Mouse (Mus musculus) gonadal fat pad, adult 2 months (tissue): Measurements from ENCODE around the gene Gm6337. TPM values are rescaled to one million over a fixed set of nuclear protein-coding genes. Genes with fewer than 3 reads are reported as not detected.
"Not testable (repeated sequence)": the region's sequence is repeated elsewhere in the genome, so short reads cannot be mapped to it uniquely, and the experiment has no call there.

Experiments
- DNase-seq: peaks from one replicate; pipeline ENCODE4 v3.0.0-alpha.2; 2012; ENCODE audit warnings: low read depth
- polyA plus RNA-seq: library from polyadenylated mRNA; depleted of rRNA; stranded (reverse); fragments of >200 nt; gene quantifications from 2 replicates; pipeline ENCODE4 v1.2.3, GENCODE M21; 2012; rRNA removed

Gene Gm6337
- not detected in 2 replicates for polyA plus RNA-seq

DNA sequence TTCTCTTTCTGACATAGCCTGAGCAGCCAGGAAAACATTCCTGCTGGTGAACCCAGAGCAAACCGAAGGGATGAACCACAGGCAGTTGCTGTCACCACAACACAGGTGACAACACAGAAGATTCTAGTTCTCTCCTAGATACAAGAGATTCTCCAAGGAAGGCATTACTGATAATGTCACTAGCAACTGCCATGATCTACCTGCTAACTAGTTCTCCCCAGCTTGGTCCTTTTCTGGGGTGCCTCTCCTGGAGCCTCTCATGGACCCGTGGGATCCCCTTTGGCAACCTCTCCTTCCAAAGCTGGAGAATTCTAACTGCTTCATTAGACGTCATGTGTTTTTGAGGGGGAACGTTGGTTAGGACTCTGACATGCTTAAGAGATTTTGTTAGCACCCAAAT is at the start of gene Gm6337:
Gm6337 (minus strand) TSS at position 101 of the 400 bp plus-strand sequence.
- DNase-seq = not testable (repeated sequence)

DNA sequence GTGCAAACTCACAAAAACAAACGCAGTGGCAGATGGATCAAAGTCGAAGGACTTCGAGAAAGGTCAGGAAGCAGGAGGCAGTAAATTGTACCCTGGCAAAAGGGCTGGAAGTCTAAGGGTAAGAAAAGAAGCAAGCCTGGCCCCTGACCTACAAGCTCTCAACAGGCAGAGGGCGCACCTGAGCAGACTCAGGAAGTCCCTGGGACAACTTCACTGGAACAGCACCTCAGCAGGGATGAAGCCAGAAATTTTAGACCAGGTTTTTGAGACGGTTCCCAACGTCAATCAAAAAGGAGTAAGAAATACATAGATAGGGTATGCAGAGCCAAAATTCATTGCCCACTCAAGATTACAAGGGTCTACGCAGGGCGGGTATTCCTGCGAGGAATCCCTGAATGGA is 49.4 kb upstream of the Gm6337 start:
- DNase-seq = not testable (repeated sequence)

DNA sequence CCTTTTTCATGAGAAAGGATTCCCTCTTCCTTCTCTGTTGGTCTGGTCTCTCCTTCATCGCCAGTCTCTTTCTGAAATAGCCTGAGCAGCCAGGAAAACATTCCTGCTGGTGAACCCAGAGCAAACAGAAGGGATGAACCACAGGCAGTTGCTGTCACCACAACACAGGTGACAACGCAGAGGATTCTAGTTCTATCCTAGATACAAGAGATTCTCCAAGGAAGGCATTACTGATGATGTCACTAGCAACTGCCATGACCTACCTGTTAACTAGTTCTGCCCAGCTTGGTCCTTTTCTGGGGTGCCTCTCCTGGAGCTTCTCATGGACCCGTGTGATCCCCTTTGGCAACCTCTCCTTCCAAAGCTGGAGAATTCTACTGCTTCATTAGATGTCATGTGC is 35.8 kb upstream of the Gm6337 start, which contains the start of gene Gm8206:
Gm8206 (minus strand) TSS at position 101 of the 400 bp plus-strand sequence.
- not testable (repeated sequence) for DNase-seq

Other genes starting within 250 kb of the Gm6337 start
- gene Gm3424, start 227.9 kb downstream of the Gm6337 start, polyA plus RNA-seq = not detected in 2 replicates
- 0.05 and 0.09 TPM in 2 replicates for gene Gm8237, start 177.9 kb downstream of the Gm6337 start, polyA plus RNA-seq
- gene Gm3248, start 96.5 kb downstream of the Gm6337 start, polyA plus RNA-seq = 0.22 and 0.24 TPM in 2 replicates
- not detected in 2 replicates for gene Gm3453, start 79.1 kb downstream of the Gm6337 start, polyA plus RNA-seq
- gene Gm8206, start 35.7 kb upstream of the Gm6337 start, polyA plus RNA-seq = 0.18 and 0.28 TPM in 2 replicates
- gene Gm3468, start 50.4 kb upstream of the Gm6337 start, polyA plus RNA-seq = 0.15 and 0.35 TPM in 2 replicates
- gene Gm3476, start 67.5 kb upstream of the Gm6337 start, polyA plus RNA-seq = not detected in 2 replicates
- gene Gm21560, start 161.0 kb upstream of the Gm6337 start, polyA plus RNA-seq = not detected in 2 replicates
- 1.9 and 3.4 TPM in 2 replicates for gene Gm3411, start 229.0 kb upstream of the Gm6337 start, polyA plus RNA-seq
- 0.15 TPM in 1 of 2 replicates, not detected in the other for gene Gm21103, start 246.6 kb upstream of the Gm6337 start, polyA plus RNA-seq